7 mouse cellular contexts compared by ENCODE assay signal in the genomic region with DNA sequence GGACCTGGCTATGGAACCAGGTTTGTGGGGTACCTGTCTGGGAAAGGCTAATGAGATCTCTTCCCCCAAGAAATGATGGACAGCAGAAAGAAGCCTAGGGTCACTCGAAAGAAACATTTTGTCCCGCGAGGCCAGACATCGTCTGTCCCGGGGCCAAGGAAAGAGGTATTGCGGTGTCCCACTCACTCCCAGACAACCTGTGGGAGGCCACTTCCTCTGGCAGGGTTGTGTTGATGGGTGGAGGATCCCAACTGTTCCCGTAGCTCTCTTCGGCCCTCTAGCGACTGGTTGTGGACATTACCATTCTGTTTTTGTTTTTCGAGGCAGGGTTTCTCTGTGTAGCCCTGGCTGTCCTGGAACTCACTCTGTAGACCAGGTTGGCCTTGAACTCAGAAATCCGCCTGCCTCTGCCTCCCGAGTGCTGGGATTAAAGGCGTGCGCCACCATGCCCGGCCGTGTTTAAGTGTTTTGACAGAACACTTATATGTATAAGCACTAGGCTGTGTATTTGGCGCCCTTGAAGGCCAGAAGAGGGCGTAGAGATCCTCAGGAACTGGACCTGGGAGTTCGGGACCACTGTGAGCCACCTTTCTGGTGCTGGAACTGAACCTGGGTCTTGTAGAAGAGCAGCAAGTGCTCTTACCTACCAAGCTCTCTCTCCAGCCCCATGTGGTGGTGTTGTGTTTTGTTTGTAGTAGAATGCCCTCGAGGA. TPM values are rescaled to one million over a fixed set of nuclear protein-coding genes. Genes with fewer than 3 reads are reported as not detected.
DNase-seq lines count a peak whose midpoint lies in the region; ATAC-seq and TF ChIP-seq lines count a peak whose summit lies in the region.

No protein-coding gene starts in this region.

- H3K9ac ChIP-seq in forebrain, embryonic 16.5 days (replicated peaks; ENCODE audit: low read depth, low read length) = no peak overlapping the region
- 0 out of 2 replicates have a peak overlapping the region, but pooled peaks have one; percentile 1 for H3K9ac ChIP-seq in hindbrain, embryonic 11.5 days (ENCODE audit: low read depth, low read length)

- peak overlapping the region; percentile 92 for H3K4me2 ChIP-seq in forebrain, embryonic 16.5 days (ENCODE audit: low read length)
- peak overlapping the region; percentile 77 for H3K4me2 ChIP-seq in hindbrain, embryonic 11.5 days (replicated peaks; ENCODE audit: low read depth, low read length)

- peak; percentile 41 for ATAC-seq in forebrain, embryonic 16.5 days
- peak; percentile 39; the same call in 1 of the 2 replicates for ATAC-seq in hindbrain, embryonic 11.5 days (ENCODE audit: low FRiP score)
- peak; percentile 71 for ATAC-seq in megakaryocyte, adult 5-6 weeks (ENCODE audit: poor library complexity, severe bottlenecking)

- DNase-seq in ZHBTc4 (ENCODE audit: low read depth, low spot score) = peak; percentile 93
- peak; percentile 75 for DNase-seq in cerebellum, adult 2 months
- DNase-seq in hindbrain, embryonic 11.5 days (ENCODE audit: low spot score) = peak; percentile 87
- peak; percentile 75 to 80 for DNase-seq in layer of hippocampus, postnatal 10 days (ENCODE audit: low spot score in 2 of 2)
- DNase-seq in right cerebral cortex, postnatal 14 days = peak; percentile 57

- 18% methylated on average over 20 of the region's 20 CpGs for WGBS in cerebellum, adult 2 months
- WGBS in forebrain, embryonic 16.5 days = 19% methylated on average over 20 of the region's 20 CpGs
- 20% methylated on average over 20 of the region's 20 CpGs for WGBS in hindbrain, embryonic 11.5 days

- H3K9me3 ChIP-seq in forebrain, embryonic 16.5 days (ENCODE audit: control insufficient read depth, low read length) = no peaks in the 10 kb centered on the region
- H3K9me3 ChIP-seq in hindbrain, embryonic 11.5 days (ENCODE audit: control insufficient read depth, low read length) = no peaks in the 10 kb centered on the region

- peaks cover 4% of the 10 kb centered on the region; the same call in 1 of the 2 replicates for H3K27me3 ChIP-seq in cerebellum, adult 2 months (ENCODE audit: control insufficient read depth, insufficient read depth, low read length)
- peaks cover 44% of the 10 kb centered on the region for H3K27me3 ChIP-seq in forebrain, embryonic 16.5 days (replicated peaks; ENCODE audit: control insufficient read depth, insufficient read depth, low read length)
- H3K27me3 ChIP-seq in hindbrain, embryonic 11.5 days (ENCODE audit: control insufficient read depth, insufficient read depth, low read length) = peaks cover 34% of the 10 kb centered on the region

- peaks cover 4% of the 10 kb centered on the region; the same call in 1 of the 2 replicates for H3K4me1 ChIP-seq in cerebellum, adult 2 months (ENCODE audit: control insufficient read depth, insufficient read depth, low read length)
- peaks cover 41% of the 10 kb centered on the region for H3K4me1 ChIP-seq in forebrain, embryonic 16.5 days (replicated peaks; ENCODE audit: control insufficient read depth, insufficient read depth, low read length)
- H3K4me1 ChIP-seq in hindbrain, embryonic 11.5 days (replicated peaks; ENCODE audit: control insufficient read depth, insufficient read depth, low read length) = peaks cover 27% of the 10 kb centered on the region

- peak overlapping the region; percentile 15 for H3K4me3 ChIP-seq in cerebellum, adult 2 months (replicated peaks; ENCODE audit: insufficient read depth, low read depth, low read length)
- H3K4me3 ChIP-seq in forebrain, embryonic 16.5 days (replicated peaks; ENCODE audit: low read length) = peak overlapping the region; percentile 49
- H3K4me3 ChIP-seq in hindbrain, embryonic 11.5 days (ENCODE audit: low read depth, low read length) = peak overlapping the region; percentile 46; the same call in 1 of the 2 replicates

- H3K27ac ChIP-seq in cerebellum, adult 2 months (ENCODE audit: insufficient read depth, low read length) = no peak overlapping the region
- no peak overlapping the region for H3K27ac ChIP-seq in forebrain, embryonic 16.5 days (ENCODE audit: low read length)
- H3K27ac ChIP-seq in hindbrain, embryonic 11.5 days (ENCODE audit: low read depth, low read length) = no peak overlapping the region

- TF ChIP-seq CTCF in cerebellum, adult 2 months (IDR thresholded peaks at IDR 0.05; ENCODE audit: borderline replicate concordance, insufficient read depth, low read depth, low read length) = peak; percentile 85

- no peak for TF ChIP-seq POLR2A in cerebellum, adult 2 months (IDR thresholded peaks at IDR 0.05; ENCODE audit: borderline replicate concordance, insufficient read depth, low read length)

- peaks cover 8% of the 10 kb centered on the region for H3K36me3 ChIP-seq in forebrain, embryonic 16.5 days (ENCODE audit: control insufficient read depth, insufficient read depth)
- H3K36me3 ChIP-seq in hindbrain, embryonic 11.5 days (ENCODE audit: control insufficient read depth, insufficient read depth, low read length) = peaks cover under 1% of the 10 kb centered on the region; the same call in 1 of the 2 replicates

RNA-seq across cellular contexts. Expression of gene Sphk1, which starts 3.6 kb away (rescaled TPM):
- polyA plus RNA-seq in cerebellum, adult 2 months (2012; rRNA removed) = 9.0 and 9.7 TPM in 2 replicates
- polyA plus RNA-seq in forebrain, embryonic 16.5 days (2015; fragmentation: Nextera tagmentation; extraction: Ambion mirVana) = 2.9 and 3.3 TPM in 2 replicates
- polyA plus RNA-seq in hindbrain, embryonic 11.5 days (2014; fragmentation: Nextera tagmentation; extraction: Ambion mirVana) = 8.1 and 10.0 TPM in 2 replicates
- total RNA-seq in layer of hippocampus, postnatal 10 days (2021) = 1 to 10 TPM; 1.7 to 2.1 TPM
- total RNA-seq in megakaryocyte, adult 5-6 weeks (2015) = 0.60 and 2.2 TPM in 2 replicates
- 1.7 and 2.1 TPM in 2 replicates for total RNA-seq in megakaryocyte, adult 5-6 weeks (2017)

RNA-seq across cellular contexts. Expression of gene Prpsap1, which starts 40.3 kb away (rescaled TPM):
- polyA plus RNA-seq in cerebellum, adult 2 months (2012; rRNA removed) = 114 and 129 TPM in 2 replicates
- 200 and 201 TPM in 2 replicates for polyA plus RNA-seq in forebrain, embryonic 16.5 days (2015; fragmentation: Nextera tagmentation; extraction: Ambion mirVana)
- polyA plus RNA-seq in hindbrain, embryonic 11.5 days (2014; fragmentation: Nextera tagmentation; extraction: Ambion mirVana) = 164 and 169 TPM in 2 replicates
- 10 to 100 TPM; 89.8 to 90.7 TPM for total RNA-seq in layer of hippocampus, postnatal 10 days (2021)
- total RNA-seq in megakaryocyte, adult 5-6 weeks (2015) = 28.6 and 32.6 TPM in 2 replicates
- 19.2 and 34.6 TPM in 2 replicates for total RNA-seq in megakaryocyte, adult 5-6 weeks (2017)

RNA-seq across cellular contexts. Expression of gene Ube2o, which starts 46.9 kb away (rescaled TPM):
- 81.9 and 88.2 TPM in 2 replicates for polyA plus RNA-seq in cerebellum, adult 2 months (2012; rRNA removed)
- polyA plus RNA-seq in forebrain, embryonic 16.5 days (2015; fragmentation: Nextera tagmentation; extraction: Ambion mirVana) = 15.0 and 17.1 TPM in 2 replicates
- 17.5 and 18.8 TPM in 2 replicates for polyA plus RNA-seq in hindbrain, embryonic 11.5 days (2014; fragmentation: Nextera tagmentation; extraction: Ambion mirVana)
- total RNA-seq in layer of hippocampus, postnatal 10 days (2021) = 100 to 1,000 TPM; 115 to 118 TPM
- 2.9 and 6.6 TPM in 2 replicates for total RNA-seq in megakaryocyte, adult 5-6 weeks (2015)
- total RNA-seq in megakaryocyte, adult 5-6 weeks (2017) = 4.8 and 7.7 TPM in 2 replicates

RNA-seq across cellular contexts. Expression of gene Aanat, which starts 51.9 kb away (rescaled TPM):
- 1.2 and 1.3 TPM in 2 replicates for polyA plus RNA-seq in cerebellum, adult 2 months (2012; rRNA removed)
- polyA plus RNA-seq in forebrain, embryonic 16.5 days (2015; fragmentation: Nextera tagmentation; extraction: Ambion mirVana) = 0.27 TPM in 1 of 2 replicates, not detected in the other
- not detected in 2 replicates for polyA plus RNA-seq in hindbrain, embryonic 11.5 days (2014; fragmentation: Nextera tagmentation; extraction: Ambion mirVana)
- total RNA-seq in layer of hippocampus, postnatal 10 days (2021) = under 1 TPM in 1 of 2 experiments, not detected in 1; 0.34 TPM
- total RNA-seq in megakaryocyte, adult 5-6 weeks (2015) = not detected in 2 replicates
- total RNA-seq in megakaryocyte, adult 5-6 weeks (2017) = not detected in 2 replicates
